Mouse (Mus musculus) c-Kit-positive CD71-negative TER-119-negative erythroid progenitor cells, embryonic 14.5 days (primary cell): ENCODE results near the gene Prss34.
A peak's percentile ranks its signal among the peaks of the same experiment; 100 is the strongest.

Experiments used
- DNase-seq: peaks from one replicate; pipeline ENCODE4 v3.0.0-alpha.2; 2013; ENCODE audit warnings: low read depth

Gene Prss34

DNA sequence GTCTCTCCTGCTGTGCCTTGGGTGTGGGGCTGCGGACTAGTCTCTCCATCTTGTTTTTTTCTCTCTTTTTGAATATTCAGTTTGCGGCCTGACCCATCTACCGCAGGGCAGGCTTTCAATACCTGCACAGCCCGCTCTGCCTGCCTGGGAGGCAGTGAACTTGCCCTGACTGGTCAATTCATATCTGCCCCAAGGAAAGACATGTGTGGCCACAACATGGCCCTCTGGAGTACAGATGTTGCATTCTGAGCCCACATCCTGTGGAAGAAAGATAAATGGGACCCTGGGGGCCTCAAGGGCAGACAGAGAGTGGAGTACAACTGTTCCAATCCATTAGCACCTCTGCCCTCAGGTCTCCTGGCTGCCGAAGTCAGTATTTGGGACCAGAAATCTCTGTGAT lies at the start of gene Prss34:
Prss34 (plus strand) TSS at position 301 of the 400 bp plus-strand sequence.
- no peak for DNase-seq

GRCm38 (mm10) chr17:25250181-25250835 lies 47.9 kb upstream of the Prss34 start:
- no peak for DNase-seq

DNA sequence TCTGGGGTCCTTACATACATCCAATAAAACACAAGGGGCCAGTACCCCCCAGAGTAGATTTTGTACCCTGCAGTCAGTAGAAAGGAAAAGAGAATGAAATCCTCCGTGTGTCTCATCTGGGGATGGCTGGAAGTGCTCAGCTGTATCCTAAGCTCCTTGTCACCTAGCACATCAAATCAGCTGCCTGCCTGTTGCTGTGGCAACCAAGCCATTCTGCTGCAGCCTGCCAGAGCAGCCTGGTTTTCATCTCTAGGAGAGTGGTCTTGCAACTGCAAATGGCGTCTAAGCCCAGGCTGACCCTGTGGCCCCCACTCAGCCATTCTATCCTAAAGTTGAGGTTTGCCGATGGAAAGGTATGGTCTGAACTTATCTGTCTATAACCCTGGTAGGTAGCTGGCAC lies 45.6 kb upstream of the Prss34 start:
- DNase-seq = no peak

- DNase-seq = no peak
These were observed 44.4 kb upstream of the Prss34 start for GRCm38 (mm10) chr17:25253760-25254159.

DNA sequence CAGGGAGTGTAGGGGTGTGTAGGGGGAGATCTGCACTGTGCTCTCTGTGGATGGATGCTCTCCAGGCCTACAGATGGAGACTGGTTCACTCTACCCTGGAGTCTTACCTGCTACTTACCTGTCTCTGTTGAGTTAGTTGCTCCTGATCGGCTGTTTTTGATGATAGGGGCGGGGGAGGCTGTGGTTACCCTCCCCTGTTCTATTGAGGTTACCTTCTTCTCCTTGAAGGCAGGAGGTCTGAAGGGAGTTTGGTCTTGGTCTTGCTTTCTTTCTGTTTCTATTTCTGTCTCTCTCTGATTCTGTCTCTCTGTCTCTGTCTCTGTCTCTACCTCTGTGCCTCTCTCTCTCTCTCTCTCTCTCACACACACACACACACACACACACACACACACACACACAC lies 43.1 kb upstream of the Prss34 start:
- DNase-seq = no peak

GRCm38 (mm10) chr17:25256140-25256754 lies 41.9 kb upstream of the Prss34 start, which contains the start of gene Baiap3:
TSS of gene Baiap3 (minus strand) at chr17:25256364.
- no peak for DNase-seq

DNA sequence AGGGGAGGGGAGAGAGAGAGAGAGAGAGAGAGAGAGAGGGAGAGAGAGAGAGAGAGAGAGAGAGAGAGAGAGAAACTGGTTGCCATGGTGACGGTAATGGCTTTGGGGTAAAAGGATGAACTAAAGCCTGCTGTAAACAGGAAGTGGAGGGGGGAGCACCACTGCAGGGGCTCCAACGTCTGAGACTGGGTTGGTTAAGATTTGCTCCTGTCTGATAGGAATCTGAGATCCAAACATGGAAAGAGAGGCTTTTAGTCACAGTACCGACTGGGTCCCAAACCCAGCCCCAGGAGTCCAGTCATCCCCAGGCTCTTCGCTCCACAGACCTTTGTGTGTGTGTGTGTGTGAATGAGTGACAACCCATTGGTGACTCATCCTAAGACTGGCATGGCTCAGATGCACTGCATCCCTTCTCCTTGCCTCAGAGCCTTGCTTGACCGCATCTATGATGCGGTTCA lies 40.4 kb upstream of the Prss34 start:
- no peak for DNase-seq

GRCm38 (mm10) chr17:25264453-25264852 lies 33.7 kb upstream of the Prss34 start:
- no peak for DNase-seq

DNA sequence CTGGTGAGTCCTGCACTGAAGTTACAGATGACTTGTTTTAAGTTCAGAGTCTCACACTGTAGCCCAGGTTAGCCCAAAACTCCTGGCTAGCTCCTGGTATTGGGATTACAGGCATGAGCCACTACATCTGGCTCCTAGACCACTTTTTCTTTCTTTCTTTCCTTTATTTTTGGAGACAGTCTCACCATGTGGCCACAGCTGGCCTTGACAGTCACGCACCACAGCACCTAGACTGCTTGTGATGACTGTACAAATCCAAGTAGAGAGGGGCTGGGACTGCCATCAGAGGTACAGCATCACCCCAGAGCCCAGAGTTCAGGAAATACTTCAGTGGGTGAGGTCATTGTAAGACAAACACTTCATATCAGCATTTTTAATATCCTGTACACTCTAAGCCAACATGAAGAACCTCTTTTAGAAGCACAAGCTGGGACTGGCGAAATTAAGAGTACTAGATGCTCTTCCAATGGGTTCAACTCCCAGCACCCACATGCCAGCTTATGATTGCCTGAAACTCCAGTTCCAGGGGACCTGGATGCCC lies 27.3 kb upstream of the Prss34 start:
- no peak for DNase-seq

- no peak for DNase-seq
These were observed 25.9 kb upstream of the Prss34 start for GRCm38 (mm10) chr17:25272326-25272725.

DNA sequence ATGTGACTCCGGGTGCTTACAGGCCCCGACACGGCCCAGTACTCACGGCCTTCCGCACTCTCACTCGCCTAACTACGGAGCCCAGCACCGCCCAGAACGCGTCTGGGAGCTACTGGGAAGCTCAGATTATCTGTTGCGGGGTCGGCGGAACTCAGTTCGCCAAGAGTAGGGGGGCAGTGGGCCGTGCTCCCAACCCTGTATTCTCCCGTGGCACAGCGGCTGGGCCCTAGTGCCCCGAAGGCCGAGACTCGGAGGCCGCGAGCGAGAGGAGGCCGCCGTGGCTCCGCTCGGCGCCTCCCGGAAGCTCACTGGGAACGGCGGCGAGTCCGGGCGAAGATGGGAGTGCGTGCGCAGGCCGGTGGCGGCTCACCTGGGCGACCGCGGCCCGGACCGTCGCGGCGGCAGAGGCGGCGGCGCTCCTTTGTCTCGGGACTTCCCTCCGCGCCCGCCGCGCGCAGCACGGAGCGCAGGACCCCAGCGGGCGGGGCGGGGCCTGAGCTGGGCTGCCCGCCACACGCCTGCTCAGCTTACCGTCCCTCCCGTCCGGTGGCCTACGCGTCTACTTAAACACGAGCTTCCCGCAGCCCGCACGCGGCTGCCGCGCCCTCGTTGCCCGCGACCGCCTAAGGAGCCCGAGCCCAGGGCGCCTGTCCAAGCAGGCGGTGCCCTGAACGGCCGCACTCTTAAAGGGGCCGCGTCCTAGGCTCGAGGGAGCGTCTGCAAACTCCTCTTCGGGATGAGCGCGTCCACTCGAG lies 25.1 kb upstream of the Prss34 start:
- DNase-seq = no peak

DNA sequence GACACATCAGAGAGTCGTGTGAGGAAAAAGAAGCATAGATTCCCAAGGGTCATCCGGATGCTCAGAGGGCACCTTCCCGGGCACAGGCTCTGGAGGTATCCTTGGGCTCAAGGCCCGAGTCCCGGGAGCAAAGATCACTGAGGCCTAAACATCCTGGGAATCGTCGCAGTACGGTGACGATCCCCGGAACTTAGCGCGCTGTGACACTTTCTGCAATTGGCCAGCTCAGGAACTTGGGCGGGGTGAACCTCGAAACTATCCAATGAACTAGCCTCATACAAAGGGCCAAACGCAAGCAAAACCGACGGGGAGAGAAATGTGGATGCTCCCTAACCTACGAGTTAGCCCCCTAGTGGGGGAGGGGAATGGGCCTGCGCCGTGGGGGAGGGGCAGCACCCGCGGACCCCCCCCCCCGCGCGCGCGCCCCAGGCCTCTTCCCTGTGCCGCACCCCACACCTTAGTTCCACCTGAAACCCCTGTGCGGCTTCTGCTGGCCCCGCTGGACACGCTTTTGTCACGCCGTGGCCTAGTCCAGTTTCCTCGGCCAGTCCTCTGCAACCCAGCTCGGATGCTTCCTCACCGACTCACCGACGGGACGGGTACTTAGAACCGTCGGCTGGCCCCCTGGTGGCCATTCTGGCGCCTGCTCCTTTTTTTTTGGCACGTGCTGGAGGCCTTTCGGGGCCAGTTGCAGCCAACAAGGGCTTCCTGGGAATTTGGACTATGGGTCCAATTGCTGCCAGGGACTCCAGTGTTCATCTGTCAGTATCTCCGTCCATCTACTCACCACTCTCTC lies 24.3 kb upstream of the Prss34 start:
- peak; percentile 98 for DNase-seq

DNA sequence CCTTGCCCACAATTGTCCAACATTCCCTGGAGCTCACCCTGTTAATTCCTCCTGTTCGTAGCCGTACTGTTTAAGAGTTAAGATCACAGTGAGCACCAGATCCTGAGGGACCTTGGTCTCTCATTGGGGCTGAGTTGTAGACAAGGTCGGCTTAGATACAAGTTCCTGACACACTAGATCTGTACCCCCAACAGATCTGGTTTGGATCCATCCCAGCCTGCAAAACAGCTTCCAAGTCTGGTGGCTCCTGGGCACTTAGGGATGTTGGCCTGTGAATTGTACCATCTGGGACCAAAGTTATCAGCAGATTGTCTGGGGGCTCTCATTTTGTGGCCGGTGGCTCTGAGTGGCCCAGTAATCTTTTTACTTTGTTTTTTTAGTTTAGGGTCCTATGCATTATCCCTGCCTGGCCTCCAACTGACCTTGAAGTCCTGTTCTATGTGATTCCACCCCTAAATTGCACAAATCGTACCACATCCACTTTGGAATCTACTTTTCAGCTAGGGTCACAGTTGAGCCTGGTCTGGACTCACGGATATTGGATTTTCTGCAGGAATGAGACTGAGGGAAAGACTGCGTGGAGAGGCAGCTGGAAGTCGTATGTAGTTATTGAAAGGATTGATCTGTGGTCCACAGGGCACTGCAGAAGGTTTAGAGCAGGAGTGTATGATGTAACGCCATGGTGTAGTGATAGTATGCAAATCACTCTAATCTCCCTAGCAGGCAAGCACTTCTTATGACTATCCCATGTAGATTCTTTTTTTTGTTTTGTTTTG lies 23.4 kb upstream of the Prss34 start, which contains the start of gene Ube2i:
Ube2i (minus strand) TSS at position 52 of the 776 bp plus-strand sequence.
- DNase-seq = no peak

- DNase-seq = no peak
These were observed 22.4 kb upstream of the Prss34 start for GRCm38 (mm10) chr17:25275833-25276232.

DNA sequence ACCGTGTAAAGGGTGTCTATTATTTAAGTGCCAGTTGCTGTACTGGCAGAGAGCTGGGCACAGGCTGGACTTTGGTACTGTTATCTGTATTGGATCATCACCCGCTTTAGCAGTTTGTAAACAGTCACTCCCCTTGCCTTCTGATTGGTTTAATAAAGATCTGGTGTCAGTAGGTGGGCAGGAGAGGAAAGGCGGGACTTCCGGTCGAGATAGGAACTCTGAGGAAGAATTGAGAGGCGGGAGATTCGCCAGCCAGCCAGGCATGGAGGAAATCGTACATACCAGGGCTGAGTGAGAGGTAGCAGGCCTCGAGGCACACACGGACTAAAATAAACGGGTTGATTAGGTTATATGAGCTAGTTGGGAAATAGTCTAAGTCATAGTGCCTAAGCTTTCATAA lies 16.1 kb upstream of the Prss34 start:
- DNase-seq = no peak

DNA sequence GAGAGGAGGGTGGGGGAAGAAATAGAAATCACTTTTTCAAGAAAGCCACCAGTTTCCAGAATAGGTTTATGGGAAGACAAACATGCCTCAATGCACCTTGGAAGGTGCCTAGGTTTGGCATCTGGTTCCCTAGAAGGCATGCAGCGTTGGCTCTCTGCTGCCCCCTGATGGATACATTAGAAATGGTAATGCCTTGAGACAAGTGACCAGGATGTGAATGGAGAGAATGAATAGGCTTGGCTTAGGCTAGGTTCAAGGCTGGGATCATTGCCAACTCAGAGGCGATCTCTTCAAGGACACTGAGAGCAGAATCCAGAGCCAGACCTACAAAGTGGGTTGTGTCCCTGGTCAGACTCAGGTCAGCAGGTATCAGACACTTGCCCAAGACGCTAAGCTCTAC lies 13.2 kb upstream of the Prss34 start:
- DNase-seq = peak; percentile 74

- peak; percentile 24 for DNase-seq
These were observed 9.4 kb upstream of the Prss34 start for GRCm38 (mm10) chr17:25288842-25289241.

DNA sequence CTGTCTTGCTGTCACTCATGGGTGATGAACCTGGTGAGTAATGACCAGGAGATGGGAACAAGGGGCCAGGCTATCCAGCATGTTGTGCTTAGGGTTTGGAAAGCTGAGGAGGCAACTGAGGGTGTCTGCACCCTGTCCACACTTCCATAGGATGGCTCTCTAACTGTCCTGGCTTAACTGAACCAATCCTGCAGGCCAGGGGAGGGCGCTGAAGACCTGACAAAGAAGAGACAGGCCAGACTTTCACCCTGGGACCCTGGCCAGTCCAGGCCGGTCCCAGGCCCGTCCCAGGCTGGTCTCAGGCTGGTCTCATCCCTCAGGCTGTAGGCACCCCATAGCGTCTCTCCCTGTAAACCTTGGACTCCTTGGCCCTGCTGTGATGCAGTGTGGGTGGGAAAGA lies 7.8 kb upstream of the Prss34 start:
- no peak for DNase-seq

- DNase-seq = no peak
These were observed 4.7 kb upstream of the Prss34 start for GRCm38 (mm10) chr17:25293495-25293894.

DNA sequence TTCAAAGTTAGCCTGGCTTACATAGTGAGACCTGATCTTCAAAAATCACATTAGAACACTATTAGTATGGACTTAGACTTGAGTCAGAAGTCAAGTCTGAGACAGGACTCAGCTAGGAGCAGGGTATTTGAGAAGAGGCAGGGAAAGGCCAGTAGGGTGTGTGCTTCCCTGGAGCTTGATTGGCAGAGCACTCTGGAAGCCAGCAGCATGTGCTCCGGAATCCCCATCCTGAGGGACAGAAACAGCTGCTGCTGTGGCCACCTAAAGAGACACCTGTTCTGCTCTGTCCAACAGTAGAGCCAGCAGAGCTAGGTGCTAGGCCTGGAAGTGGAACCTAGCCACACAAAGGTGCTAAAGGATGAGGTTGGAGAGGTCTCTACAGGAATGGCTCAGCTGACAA lies 4.1 kb upstream of the Prss34 start:
- no peak for DNase-seq

- DNase-seq = no peak
These were observed 10.2 kb downstream of the Prss34 start, which contains the start of gene Prss28 for GRCm38 (mm10) chr17:25308346-25308745. TSS of gene Prss28 (plus strand) at chr17:25308646.
